Mouse (Mus musculus) bone marrow, adult 2 months (tissue): ENCODE measurements at regions not wholly inside any gene's neighbourhood (a gene's known extent, or its start where the extent isn't known, plus 50 kb on each side); places are given as distances from the start of the nearest gene placed in this dataset.

ENCODE experiments used
- CTCF ChIP-seq: fragments of 200-500 bp; IDR thresholded peaks from 2 replicates; pipeline ENCODE4 v1.5.1; 2011; ENCODE audit warnings: low read length, control low read depth; ENCODE audit not compliant: control insufficient read depth, insufficient read depth
- POLR2A ChIP-seq: fragments of 200-500 bp; IDR thresholded peaks from 2 replicates; pipeline ENCODE4 v1.6.1; 2011; ENCODE audit warnings: low read depth, mild to moderate bottlenecking, control low read depth, low read length, borderline replicate concordance; ENCODE audit not compliant: control insufficient read depth

DNA sequence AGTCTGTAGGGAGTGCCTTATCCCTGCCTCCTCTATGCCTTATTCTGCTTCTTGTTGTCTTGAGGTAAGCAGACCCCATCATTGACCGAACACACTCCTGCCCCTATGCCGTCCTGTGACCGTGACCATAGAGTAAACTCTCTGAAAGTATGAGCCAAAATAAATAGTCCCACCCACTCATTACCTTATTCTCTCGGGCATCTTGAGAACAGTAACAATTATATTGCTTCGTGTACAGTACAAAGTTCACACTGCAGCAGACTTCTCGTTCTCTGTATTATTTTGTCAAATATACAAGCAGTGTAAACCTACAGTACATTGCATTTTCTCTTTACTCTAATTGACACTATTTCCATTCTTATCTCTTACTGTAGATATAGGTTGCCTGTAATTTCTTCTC is 62.4 kb upstream of the Nek6 start:
- TF ChIP-seq CTCF (no peak), POLR2A (no peak)
